Mouse (Mus musculus): ENCODE measurements around the gene Elovl7.
A peak's percentile ranks its signal among the peaks of the same experiment; 100 is the strongest.

Elovl7 gene

DNA sequence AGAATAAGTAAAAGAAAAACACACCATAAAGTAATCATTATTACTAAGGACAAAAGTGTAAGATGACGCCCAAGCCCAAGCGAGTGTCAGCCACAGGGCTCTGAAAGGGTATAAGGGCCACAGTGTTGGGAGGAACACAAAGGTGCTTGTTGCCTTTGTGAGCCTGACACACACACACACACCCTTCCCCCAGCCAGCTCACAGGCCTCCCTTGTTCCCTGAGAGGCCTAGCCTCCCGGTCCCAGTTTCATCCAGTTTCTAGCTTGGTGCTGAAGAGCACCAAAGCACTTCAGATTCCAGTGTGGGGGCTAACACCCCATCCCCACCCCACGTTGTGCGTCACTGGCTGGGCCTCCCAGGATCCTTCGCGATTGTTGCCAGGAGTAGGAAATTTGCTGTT lies 87.2 kb downstream of the Elovl7 start:
- no peak for DNase-seq (ENCODE audit: low read depth in 2 of 2, low spot score in 2 of 2)

DNA sequence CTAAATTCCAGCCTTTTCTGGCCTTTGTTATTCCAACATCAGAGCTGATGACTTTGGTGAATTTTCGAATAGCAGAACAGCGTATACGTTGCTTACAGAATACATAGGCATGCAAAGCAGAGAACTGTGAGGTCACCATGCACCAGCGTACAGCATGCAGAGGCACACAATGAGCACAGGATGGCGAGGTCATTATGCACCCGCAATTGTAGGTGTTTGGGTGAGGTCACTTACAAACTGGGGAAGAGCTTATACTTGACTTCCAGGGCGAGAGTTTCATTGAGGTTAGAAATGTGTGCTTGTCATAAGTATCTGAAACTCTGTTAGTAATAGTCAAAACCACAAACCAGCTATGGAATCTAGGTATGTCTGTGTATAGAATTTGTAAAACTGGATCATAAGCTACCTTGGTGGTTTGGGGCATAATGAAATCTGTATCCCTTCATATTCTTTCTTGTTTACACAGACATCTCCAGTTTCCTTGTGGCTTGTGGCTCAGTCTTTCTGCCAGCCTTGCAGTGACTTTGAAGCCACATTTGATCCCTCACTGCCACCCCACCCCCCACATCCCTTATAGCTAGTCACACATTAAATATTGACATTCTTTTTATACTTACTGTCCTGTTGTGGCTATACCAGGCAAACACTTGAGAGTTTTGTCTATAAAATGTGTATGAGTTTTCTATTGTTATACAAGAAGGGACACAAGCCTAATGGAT lies 88.9 kb downstream of the Elovl7 start:
- peak; percentile 32 to 57 for DNase-seq (ENCODE audit: low read depth in 2 of 2, low spot score in 2 of 2)

DNA sequence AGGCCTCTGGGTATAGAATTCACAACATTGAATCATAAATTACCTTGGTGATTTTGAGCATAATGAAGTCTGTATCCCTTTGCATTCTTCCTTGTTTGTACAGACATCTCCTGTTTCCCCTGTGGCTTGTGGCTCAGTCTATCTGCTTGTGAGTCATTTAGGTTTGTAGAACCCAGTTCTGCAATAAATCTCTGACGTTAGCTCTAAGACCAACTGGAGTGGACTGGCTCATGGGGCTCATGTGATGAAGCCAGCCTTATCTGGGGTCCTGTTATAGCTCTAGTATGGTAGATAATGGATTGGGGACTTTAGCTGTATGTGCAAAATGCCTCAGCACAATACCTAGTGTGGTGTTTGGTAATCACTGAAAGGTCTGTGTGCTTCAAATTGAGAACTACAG lies 89.6 kb downstream of the Elovl7 start:
- no peak for DNase-seq (ENCODE audit: low read depth in 2 of 2, low spot score in 2 of 2)

DNA sequence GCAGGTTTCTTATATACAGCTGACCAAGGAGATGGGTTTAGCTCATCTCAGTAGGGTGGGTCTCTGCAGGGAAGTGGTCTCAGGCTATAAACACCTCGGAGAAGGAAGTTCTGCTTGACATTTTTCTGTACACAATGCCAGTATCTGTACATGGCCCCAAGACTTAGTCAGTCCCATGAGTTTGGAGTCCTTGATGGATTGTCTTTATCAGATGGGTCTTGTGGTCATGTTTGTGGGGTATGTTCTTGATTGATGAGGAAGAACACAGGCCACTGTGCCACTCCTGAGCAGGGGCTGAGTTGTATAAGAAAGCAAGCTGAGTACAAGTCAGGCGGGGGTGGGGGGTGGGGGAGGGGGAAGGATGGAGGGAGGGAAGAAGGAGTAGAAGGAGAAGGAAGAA lies 90.5 kb downstream of the Elovl7 start:
- no peak for DNase-seq (ENCODE audit: low read depth in 2 of 2, low spot score in 2 of 2)

DNA sequence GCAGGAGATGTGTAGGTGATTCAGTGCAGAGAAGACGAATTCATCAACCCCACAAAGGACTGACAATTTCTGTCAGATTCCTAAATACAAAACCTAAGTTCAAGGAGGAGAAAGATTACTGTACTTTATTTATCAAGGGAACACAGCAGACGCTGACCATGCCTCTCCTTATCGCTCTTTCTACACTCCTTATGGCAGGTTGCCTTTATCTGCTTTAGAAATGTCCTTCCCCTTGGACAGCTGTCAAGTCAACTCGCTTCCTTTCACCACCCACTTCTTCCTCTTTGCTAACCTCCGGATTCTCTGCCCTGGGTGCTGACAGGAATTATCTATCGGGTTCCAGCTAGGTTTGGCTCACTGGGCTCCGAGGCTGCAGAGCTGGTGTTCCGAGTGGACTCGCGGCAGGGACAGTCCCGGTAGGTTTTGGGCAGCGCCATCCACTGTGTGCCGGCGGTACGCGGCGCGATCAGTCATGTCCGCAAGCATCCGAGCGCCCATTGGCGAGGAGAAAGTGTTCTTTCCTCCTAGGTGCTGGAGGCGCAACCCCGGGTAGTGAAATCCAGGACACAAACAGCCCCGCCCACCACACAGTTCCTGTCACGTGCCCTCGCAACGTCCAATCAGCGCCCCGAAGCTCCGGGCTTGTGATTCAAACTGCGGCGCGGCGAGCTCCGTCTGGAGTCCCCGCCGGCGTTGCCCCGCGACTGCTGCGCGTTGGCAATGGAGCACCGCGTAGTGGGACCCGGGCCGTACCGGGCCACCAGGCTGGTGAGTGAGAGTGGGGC lies 101.7 kb downstream of the Elovl7 start, which contains the start of gene Depdc1b:
Depdc1b (plus strand) TSS at position 631 of the 785 bp plus-strand sequence.
- DNase-seq (ENCODE audit: low read depth in 2 of 2, low spot score in 2 of 2): peak; percentile 94 to 95

DNA sequence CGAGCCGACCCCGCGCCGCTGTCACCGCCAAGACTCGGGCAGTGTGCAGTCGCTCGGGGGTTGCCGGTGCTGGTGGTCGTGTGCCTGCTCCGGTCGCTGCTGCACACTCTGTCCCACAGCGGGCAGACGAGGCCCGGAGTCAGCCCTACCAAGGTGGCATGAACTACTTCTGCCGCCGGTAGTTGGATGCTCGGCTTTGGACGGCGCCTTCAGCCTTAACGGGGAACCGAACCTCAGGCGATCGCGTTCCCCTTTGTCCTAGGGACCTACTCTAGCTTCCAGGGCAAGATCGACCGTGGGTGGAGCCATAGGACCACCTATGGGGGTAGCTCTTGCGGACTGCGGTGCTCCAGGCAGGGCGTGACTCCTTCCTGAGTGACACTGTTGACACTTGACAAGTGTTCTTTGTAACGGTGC lies 102.3 kb downstream of the Elovl7 start:
- peak; percentile 21 to 32 for DNase-seq (ENCODE audit: low read depth in 2 of 2, low spot score in 2 of 2)

DNA sequence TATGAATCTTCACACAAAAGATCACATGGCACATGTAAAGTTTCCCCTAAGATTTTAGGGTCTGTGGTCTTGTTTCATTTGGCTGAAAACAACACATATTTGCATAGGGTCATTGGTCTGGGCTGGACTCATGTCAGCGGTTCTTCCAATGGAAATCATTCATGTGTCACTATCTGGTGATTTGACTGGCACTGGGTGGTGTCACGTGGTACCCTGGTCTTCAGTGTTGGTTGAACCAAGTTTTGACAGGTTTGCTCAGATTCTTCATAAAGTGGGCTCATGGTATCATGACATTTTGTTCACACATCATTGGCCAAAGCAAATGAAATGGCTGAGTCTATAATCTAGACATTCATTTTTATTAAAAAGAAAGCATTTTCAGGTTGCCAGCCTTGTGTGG lies 103.2 kb downstream of the Elovl7 start:
- no peak for DNase-seq (ENCODE audit: low read depth in 2 of 2, low spot score in 2 of 2)

DNA sequence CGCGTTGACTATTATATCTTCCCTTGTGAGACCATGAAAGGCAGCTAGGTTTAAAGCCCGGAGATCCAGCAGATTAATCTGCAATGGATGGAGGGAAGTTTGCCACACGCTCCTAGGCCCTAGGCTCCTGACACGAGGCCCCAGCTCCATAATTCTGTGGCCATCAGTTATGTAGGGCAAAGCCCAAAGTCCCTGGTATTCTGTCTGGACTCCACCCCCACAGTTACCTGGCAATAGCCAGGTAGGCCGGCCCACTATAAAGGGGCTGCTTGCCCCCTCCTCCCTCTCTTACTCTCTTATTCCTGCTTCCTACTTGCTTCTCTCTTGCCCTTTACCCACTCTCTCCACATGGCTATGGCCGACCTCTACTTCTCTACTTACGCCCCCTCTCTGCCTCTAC lies 104.8 kb downstream of the Elovl7 start:
- DNase-seq (ENCODE audit: low read depth in 2 of 2, low spot score in 2 of 2): no peak

DNA sequence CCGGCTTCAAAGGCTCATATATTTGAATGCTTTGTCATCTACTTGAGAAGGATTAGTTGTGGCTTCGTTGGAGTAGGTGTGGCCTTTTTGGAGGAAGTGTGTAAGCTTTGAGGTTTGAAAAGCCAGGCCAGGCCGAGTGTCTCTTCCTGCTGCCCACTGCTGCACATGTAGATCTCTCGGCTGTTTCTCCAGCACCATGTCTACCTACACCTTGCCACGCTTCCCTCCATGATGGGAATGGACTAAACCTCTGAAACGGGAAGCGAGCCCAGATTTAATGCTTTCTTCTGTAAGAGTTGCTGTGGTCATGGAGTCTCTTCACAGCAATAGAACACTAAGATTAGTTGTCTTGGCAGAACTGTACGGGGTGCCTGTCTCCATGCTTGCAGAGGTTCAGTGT lies 106.0 kb downstream of the Elovl7 start:
- no peak for DNase-seq (ENCODE audit: low read depth in 2 of 2, low spot score in 2 of 2)

DNA sequence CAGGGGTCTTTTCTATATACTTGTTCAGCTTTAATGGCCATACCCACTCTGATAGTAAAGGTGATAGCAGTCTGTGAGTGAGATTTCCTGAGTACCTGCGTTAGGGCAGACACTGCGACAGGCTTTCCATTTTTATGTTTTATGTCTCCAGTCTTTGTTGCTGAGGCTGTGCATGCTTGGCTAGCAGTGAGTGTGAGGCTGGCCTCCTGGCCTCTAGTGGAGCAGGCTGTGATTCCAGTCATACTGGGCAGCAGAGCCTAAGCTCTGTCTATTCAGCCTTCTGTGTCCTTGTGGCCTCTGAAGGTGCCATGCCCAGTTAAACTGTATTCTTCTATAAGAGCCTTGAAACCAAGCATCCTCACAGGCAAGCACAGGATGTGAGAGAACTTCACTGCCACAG lies 108.3 kb downstream of the Elovl7 start:
- DNase-seq (ENCODE audit: low read depth in 2 of 2, low spot score in 2 of 2): no peak

DNA sequence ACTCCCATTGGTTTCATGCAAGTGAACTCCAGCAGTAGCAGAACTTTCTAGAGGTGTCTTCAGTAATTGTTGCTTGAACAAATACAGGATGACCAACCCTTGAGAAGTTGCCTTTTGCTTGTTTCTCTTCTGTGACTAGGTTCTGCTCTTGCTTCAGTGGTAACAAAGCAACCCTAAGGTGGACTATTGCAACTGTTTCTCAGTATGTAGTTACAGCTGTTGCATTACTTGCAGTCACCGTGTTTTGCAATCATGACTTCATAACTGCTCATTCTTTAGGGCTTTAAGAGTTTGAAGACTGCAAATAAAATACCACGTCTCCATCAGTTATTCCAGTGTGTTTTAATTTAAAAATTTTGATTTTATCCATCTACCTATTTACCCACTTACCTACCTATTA lies 109.1 kb downstream of the Elovl7 start:
- no peak for DNase-seq (ENCODE audit: low read depth in 2 of 2, low spot score in 2 of 2)

DNA sequence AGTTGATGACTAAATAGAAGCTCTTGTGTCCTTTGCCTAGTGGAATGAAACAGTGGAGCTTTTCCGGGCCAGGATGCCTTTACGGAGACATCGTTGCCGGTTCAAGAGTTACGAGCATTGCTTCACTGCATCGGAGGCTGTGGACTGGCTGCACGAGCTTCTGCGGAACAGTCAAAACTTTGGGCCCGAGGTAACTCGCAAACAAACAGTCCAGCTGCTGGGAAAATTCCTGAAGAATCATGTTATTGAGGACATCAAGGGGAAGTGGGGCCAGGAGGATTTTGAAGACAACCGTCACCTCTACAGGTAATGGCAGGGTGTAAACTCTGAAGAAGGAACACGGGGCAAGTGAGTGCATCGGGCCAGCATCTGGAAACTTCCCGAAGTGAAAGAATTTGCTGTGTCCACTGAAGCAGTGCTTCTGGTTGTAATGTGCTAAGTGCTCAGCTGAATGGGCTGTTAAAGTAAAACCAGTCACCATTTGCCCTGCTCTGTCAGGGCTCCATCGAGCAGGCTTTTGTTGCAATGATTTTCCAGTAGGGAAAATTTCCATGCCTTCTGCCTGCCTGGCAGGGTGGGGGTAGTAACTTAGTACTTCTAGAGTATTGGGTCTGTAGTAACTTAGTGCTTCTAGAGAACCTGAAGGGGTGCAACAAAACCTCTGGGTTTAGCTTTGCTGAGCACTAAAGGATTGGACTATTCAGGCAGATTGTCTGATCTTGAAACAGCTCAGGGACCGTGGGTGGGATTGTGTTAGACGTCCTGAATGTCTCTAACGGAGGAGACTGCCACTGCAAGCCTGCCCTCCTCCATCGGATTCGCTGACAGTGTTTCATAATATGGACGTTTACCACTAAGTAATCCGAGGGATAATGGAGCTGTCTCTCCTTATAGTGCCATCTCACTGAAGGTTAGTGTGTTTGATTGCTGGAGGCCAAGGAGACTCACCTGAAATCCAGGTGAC lies 109.9 kb downstream of the Elovl7 start:
- DNase-seq (ENCODE audit: low read depth in 2 of 2, low spot score in 2 of 2): no peak

DNA sequence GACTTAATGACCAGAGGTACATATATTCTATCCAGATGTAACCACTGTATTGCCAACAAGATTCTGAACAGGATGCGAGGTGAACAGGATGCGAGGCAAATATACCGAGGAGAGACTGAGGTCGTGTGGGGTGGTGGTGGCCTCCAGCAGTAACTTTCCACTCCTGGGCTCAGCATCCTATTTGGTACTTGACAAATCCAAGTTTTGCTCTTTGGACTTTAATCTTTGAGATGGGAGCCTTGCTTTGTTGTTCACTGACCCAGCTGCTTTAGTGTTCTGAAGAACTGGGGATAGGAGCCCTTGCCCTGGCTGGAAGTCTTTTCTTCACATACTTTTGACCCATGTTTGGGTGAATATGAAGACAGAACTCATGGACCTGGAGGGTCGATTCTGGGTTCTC lies 111.7 kb downstream of the Elovl7 start:
- no peak for DNase-seq (ENCODE audit: low read depth in 2 of 2, low spot score in 2 of 2)

DNA sequence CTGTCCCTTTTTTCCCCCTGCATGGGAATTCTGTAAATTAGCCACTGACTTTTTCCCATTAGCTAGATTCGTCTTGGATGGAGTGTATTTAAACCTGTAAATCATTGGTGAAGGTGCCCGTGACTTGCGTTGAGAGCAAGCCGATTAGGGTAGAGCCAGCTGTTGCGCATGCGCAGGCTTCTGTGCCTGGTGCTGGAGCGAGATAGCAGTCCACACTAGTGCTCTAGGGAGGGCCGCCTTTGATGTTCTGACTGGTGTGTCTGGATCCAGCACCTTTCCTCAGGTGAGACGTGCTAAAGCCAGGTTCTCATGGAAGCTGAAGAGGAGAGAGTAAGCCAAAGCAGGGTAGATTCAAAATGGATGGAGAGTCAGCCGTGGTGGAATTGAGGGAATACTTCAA lies 112.1 kb downstream of the Elovl7 start:
- DNase-seq (ENCODE audit: low read depth in 2 of 2, low spot score in 2 of 2): no peak

DNA sequence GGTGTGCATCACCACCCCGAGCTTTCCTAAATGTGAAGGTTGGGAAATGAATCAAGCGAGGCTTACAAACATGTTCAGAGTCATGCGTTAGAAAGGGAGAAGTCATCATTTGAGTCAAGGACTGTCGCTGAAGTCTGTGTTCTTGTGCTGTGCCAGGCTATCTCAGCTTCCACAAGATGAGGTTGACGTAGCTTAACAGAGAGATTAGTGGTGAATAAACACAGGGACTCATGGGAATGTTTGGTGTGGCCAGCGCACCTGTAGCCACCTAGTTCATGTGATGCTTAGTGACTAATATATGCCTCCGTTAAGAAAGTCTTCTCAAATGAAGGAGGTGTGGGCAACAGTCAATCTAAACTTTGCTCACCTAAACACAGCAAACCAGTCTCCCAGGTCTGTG lies 112.8 kb downstream of the Elovl7 start:
- DNase-seq (ENCODE audit: low read depth in 2 of 2, low spot score in 2 of 2): no peak

DNA sequence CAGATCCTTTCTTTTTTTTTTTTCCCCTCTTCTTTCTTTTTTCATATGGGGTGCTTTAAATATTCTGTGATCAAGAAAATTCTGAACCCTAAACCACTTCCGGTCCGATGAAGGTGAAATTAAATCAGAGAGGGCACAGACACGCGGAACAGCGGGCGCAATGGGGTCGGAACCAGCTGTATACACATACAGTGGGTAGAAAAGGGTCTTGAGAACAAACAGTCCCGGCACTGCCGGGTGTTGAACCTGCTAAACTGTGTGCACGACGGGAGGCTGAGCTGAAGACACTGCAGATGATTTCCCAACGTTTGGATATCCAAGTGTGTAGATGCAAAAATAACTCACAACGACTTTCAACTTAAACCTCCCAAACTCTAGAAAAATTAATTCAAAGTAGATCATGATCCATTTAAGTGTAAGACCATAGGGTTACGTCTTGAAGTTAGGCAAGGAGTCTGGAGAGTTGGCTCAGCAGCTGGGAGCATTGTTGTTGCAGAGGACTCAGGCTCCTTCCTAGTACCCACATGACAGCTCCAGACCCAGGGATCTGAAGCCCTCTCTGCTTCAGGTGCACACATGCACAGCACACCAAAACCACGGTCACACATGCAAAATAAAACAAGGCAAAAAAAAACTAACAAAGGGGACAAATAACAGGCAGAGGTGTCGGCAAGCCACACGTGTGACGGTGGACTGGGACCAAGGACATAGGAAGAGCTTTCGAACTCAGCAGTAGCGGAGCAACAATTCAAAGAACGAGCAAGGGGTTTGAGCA lies 114.4 kb downstream of the Elovl7 start:
- DNase-seq (ENCODE audit: low read depth in 2 of 2, low spot score in 2 of 2): no peak

DNA sequence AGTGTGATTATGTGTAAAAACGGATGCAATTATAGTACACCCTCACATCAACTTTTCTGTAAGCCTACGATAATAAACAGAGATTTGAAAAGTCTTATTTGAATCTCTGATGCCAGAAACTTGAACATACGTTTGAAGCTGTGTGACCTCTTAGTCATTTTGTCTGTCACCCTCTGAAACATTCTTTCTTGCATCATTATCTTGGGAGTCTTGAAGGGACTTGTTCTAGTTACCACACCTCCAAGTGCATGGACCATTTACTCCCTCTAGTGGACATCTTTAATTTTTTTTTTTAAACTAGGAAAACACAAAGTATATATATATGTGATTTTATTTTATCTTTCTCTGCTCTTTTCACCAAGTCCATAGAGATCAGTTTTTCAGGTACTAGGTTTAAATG lies 115.5 kb downstream of the Elovl7 start:
- DNase-seq (ENCODE audit: low read depth in 2 of 2, low spot score in 2 of 2): peak in 1 of 2 experiments; percentile 33
